Mouse (Mus musculus) adrenal gland, adult 2 months (tissue): Measurements from ENCODE around the gene Fmr1nb. TPM values are rescaled to one million over a fixed set of nuclear protein-coding genes. Genes with fewer than 3 reads are reported as not detected.
"Not testable (repeated sequence)": the region's sequence is repeated elsewhere in the genome, so short reads cannot be mapped to it uniquely, and the experiment has no call there.

Experiments
- DNase-seq: peaks from one replicate; pipeline ENCODE4 v3.0.0; 2021
- long read RNA-seq: library from polyadenylated mRNA; stranded (forward); transcript quantifications from one replicate; pipeline ENCODE4 v2.0.0, GENCODE M21; 2021
- polyA plus RNA-seq: library from polyadenylated mRNA; depleted of rRNA; stranded (reverse); fragments of >200 nt; gene quantifications from 2 replicates; pipeline ENCODE4 v1.2.3, GENCODE M21; 2012; rRNA removed
- total RNA-seq, 2 experiments: library from RNA; stranded (reverse); gene quantifications; 2 replicates each; pipeline ENCODE4 v1.2.3; 2021

Gene Fmr1nb
- total RNA-seq (1 to 10 TPM in 1 of 2 experiments, not detected in 1; 2.1 TPM), polyA plus RNA-seq (not detected in 2 replicates)
- long read RNA-seq, partial matches to known transcripts: 0 of 1 reads
- long read RNA-seq, other reads (novel, unspliced or antisense): 0 of 1 reads

GRCm38 (mm10) chrX:68761606-68762005 lies at the start of gene Fmr1nb:
TSS of gene Fmr1nb (plus strand) at chrX:68761839.
- DNase-seq: no peak

- DNase-seq: no peak
Observed at GRCm38 (mm10) chrX:68736902-68737301, 24.7 kb upstream of the Fmr1nb start.

GRCm38 (mm10) chrX:68740088-68740487 lies 21.6 kb upstream of the Fmr1nb start:
- no peak for DNase-seq

GRCm38 (mm10) chrX:68820449-68820848 lies 58.8 kb downstream of the Fmr1nb start:
- not testable (repeated sequence) for DNase-seq

GRCm38 (mm10) chrX:68821059-68821458 lies 59.4 kb downstream of the Fmr1nb start, which contains the start of gene Gm14698:
TSS of gene Gm14698 (plus strand) at chrX:68821093.
- peak; percentile 4 for DNase-seq

GRCm38 (mm10) chrX:68839548-68840444 lies 78.2 kb downstream of the Fmr1nb start:
- DNase-seq: no peak

Other genes starting within 250 kb of the Fmr1nb start
- 10 to 100 TPM; 37.6 to 40.5 TPM for gene Fmr1, start 83.3 kb upstream of the Fmr1nb start, total RNA-seq
- gene Fmr1, start 83.3 kb upstream of the Fmr1nb start, polyA plus RNA-seq: 1.0 and 4.7 TPM in 2 replicates
- 1 to 10 TPM in 1 of 2 experiments, under 1 TPM in 1; 0.55 to 2.1 TPM for gene Gm14698, start 59.3 kb downstream of the Fmr1nb start, total RNA-seq
- gene Gm14698, start 59.3 kb downstream of the Fmr1nb start, polyA plus RNA-seq: 0.03 TPM in 1 of 2 replicates, not detected in the other
- gene Gm6812, start 131.2 kb downstream of the Fmr1nb start, total RNA-seq: not detected
- not detected in 2 replicates for gene Gm6812, start 131.2 kb downstream of the Fmr1nb start, polyA plus RNA-seq